Mouse (Mus musculus) ES-CJ7 (cell line): ENCODE measurements around the gene Syap1.
"Not testable (repeated sequence)": the region's sequence is repeated elsewhere in the genome, so short reads cannot be mapped to it uniquely, and the experiment has no call there.

Experiments used
- DNase-seq: peaks from one replicate; pipeline ENCODE4 v3.0.0; 2011; ENCODE audit warnings: low read depth, low spot score

The Syap1 gene

GRCm38 (mm10) chrX:162830313-162830712 lies 57.9 kb downstream of the Syap1 start:
- not testable (repeated sequence) for DNase-seq

- no peak for DNase-seq
Observed at GRCm38 (mm10) chrX:162829741-162830140, 58.5 kb downstream of the Syap1 start.

- peak; percentile 97 for DNase-seq
Observed at GRCm38 (mm10) chrX:162829203-162829708, 59.0 kb downstream of the Syap1 start, which contains the start of gene Txlng. Gene Txlng (minus strand): TSS chrX:162829454.

GRCm38 (mm10) chrX:162828783-162829182 lies 59.5 kb downstream of the Syap1 start:
- no peak for DNase-seq

- DNase-seq = no peak
Observed at GRCm38 (mm10) chrX:162828016-162828415, 60.2 kb downstream of the Syap1 start.
